ENCODE assay signal across 15 mouse cellular contexts in genomic region chr11:87720839-87721238, GRCm38 (mm10). TPM values are rescaled to one million over a fixed set of nuclear protein-coding genes. Genes with fewer than 3 reads are reported as not detected.
DNase-seq lines count a peak whose midpoint lies in the region; ATAC-seq and TF ChIP-seq lines count a peak whose summit lies in the region.
"Had no signal": no experiment of that assay in that cellular context is flagged by ENCODE, and none has a peak within 500 bp of the region (broad histone marks: within the 10 kb centered on the region; RNA-seq: fewer than 3 reads in every experiment).

No protein-coding gene starts in this region.

- 48% methylated on average over 9 of the region's 9 CpGs for WGBS in lung, embryonic 16.5 days
- 47% methylated on average over 9 of the region's 9 CpGs for WGBS in lung, adult 2 months
- 77% methylated on average over 9 of the region's 9 CpGs for WGBS in limb, embryonic 10.5 days
- 83% methylated on average over 9 of the region's 9 CpGs for WGBS in forebrain, embryonic 10.5 days

- H3K9ac ChIP-seq in lung, embryonic 16.5 days (ENCODE audit: low read length): no peak overlapping the region
- H3K9ac ChIP-seq: lung, embryonic 14.5 days; midbrain, embryonic 12.5 days; neural tube, embryonic 13.5 days had no signal

- H3K36me3 ChIP-seq in lung, embryonic 16.5 days (ENCODE audit: control insufficient read depth, insufficient read depth, low read length): peaks cover 7% of the 10 kb centered on the region; the same call in 1 of the 2 replicates
- no peaks in the 10 kb centered on the region for H3K36me3 ChIP-seq in limb, embryonic 10.5 days
- no peaks in the 10 kb centered on the region for H3K36me3 ChIP-seq in forebrain, embryonic 10.5 days (replicated peaks)
- H3K36me3 ChIP-seq: midbrain, embryonic 12.5 days; neural tube, embryonic 13.5 days had no signal

- H3K4me2 ChIP-seq in lung, embryonic 16.5 days (ENCODE audit: low read depth, low read length): no peak overlapping the region
- H3K4me2 ChIP-seq: lung, embryonic 14.5 days; midbrain, embryonic 12.5 days; neural tube, embryonic 13.5 days had no signal

- no peaks in the 10 kb centered on the region for H3K27me3 ChIP-seq in lung, embryonic 16.5 days (ENCODE audit: control insufficient read depth, insufficient read depth, low read depth, low read length)
- H3K27me3 ChIP-seq in limb, embryonic 10.5 days (ENCODE audit: low read depth, poor library complexity, severe bottlenecking): no peaks in the 10 kb centered on the region
- 0 out of 2 replicates have a peak, but pooled peaks cover 6% of the 10 kb centered on the region for H3K27me3 ChIP-seq in forebrain, embryonic 10.5 days (ENCODE audit: poor library complexity, severe bottlenecking)
- H3K27me3 ChIP-seq: midbrain, embryonic 12.5 days; neural tube, embryonic 13.5 days had no signal

- no peak overlapping the region for H3K4me3 ChIP-seq in lung, embryonic 16.5 days (ENCODE audit: low read length)
- no peak overlapping the region for H3K4me3 ChIP-seq in lung, adult 2 months (replicated peaks; ENCODE audit: extremely low read depth, low read depth, low read length)
- H3K4me3 ChIP-seq in limb, embryonic 10.5 days: no peak overlapping the region
- no peak overlapping the region for H3K4me3 ChIP-seq in forebrain, embryonic 10.5 days
- H3K4me3 ChIP-seq: erythroblast, embryonic 14.5 days; midbrain, embryonic 12.5 days; neural tube, embryonic 13.5 days had no signal

- peaks cover 9% of the 10 kb centered on the region for H3K4me1 ChIP-seq in lung, embryonic 16.5 days (replicated peaks; ENCODE audit: control insufficient read depth, insufficient read depth, low read length)
- H3K4me1 ChIP-seq in lung, adult 2 months (ENCODE audit: control insufficient read depth, insufficient read depth, low read length): no peaks in the 10 kb centered on the region
- H3K4me1 ChIP-seq in limb, embryonic 10.5 days: peaks cover 10% of the 10 kb centered on the region
- H3K4me1 ChIP-seq in forebrain, embryonic 10.5 days: peaks cover 22% of the 10 kb centered on the region

- TF ChIP-seq POLR2A in lung, adult 2 months (IDR thresholded peaks at IDR 0.05; ENCODE audit: borderline replicate concordance, extremely low read depth, low read depth, low read length): no peak

- 0 out of 2 replicates have a peak overlapping the region, but pooled peaks have one; percentile 9 for H3K27ac ChIP-seq in lung, embryonic 16.5 days (ENCODE audit: low read length)
- H3K27ac ChIP-seq in limb, embryonic 10.5 days: no peak overlapping the region
- no peak overlapping the region for H3K27ac ChIP-seq in forebrain, embryonic 10.5 days
- H3K27ac ChIP-seq: kidney, postnatal 0 days; midbrain, embryonic 12.5 days; neural tube, embryonic 13.5 days had no signal

- no peak for ATAC-seq in lung, embryonic 16.5 days (ENCODE audit: low read depth)

- H3K9me3 ChIP-seq in lung, embryonic 16.5 days (ENCODE audit: control insufficient read depth, low read length): no peaks in the 10 kb centered on the region
- H3K9me3 ChIP-seq in limb, embryonic 10.5 days (replicated peaks): no peaks in the 10 kb centered on the region
- no peaks in the 10 kb centered on the region for H3K9me3 ChIP-seq in forebrain, embryonic 10.5 days
- H3K9me3 ChIP-seq: midbrain, embryonic 12.5 days; neural tube, embryonic 13.5 days had no signal

- no peak for DNase-seq in lung, adult 2 months
- DNase-seq in CD8-positive naive resting alpha-beta T cell, adult 2 months (ENCODE audit: low read depth in 2 of 2, low spot score in 2 of 2): peak; percentile 74 to 80
- DNase-seq in naive thymus-derived CD4-positive, alpha-beta T cell, adult 2 months (ENCODE audit: low read depth): peak; percentile 91
- DNase-seq in thymus, postnatal 0 days (ENCODE audit: low spot score): peak; percentile 89
- DNase-seq in limb, embryonic 10.5 days (ENCODE audit: low spot score): no peak
- no peak for DNase-seq in forebrain, embryonic 10.5 days (ENCODE audit: extremely low spot score, low spot score)
- no peak for DNase-seq in adrenal gland, adult 18-20 months (ENCODE audit: low spot score in 2 of 2)
- DNase-seq: cerebellum, adult 18-20 months; left cerebral cortex, postnatal 4 days; lung, embryonic 14.5 days had no signal

- TF ChIP-seq CTCF in lung, adult 2 months (IDR thresholded peaks at IDR 0.05; ENCODE audit: insufficient read depth, low read length): no peak

RNA-seq across cellular contexts. Expression of gene Supt4a, which starts 16.5 kb away (rescaled TPM):
- 143 and 167 TPM in 2 replicates for polyA plus RNA-seq in lung, embryonic 16.5 days (2015; fragmentation: Nextera tagmentation; extraction: Ambion mirVana)
- polyA plus RNA-seq in lung, adult 2 months (2012; rRNA removed): 44.7 and 73.4 TPM in 2 replicates
- polyA plus RNA-seq in thymus, postnatal 0 days (2015; fragmentation: Nextera tagmentation; extraction: Ambion mirVana): 425 and 454 TPM in 2 replicates
- 187 and 191 TPM in 2 replicates for polyA plus RNA-seq in limb, embryonic 10.5 days (2016; fragmentation: Nextera tagmentation; extraction: Ambion mirVana)
- polyA plus RNA-seq in forebrain, embryonic 10.5 days (2016; fragmentation: Nextera tagmentation; extraction: Ambion mirVana): 153 and 160 TPM in 2 replicates
- 10 to 100 TPM; 65.5 to 72.4 TPM for total RNA-seq in adrenal gland, adult 18-20 months (2021)

RNA-seq across cellular contexts. Expression of gene Tspoap1, which starts 39.5 kb away (rescaled TPM):
- 1.6 and 2.3 TPM in 2 replicates for polyA plus RNA-seq in lung, embryonic 16.5 days (2015; fragmentation: Nextera tagmentation; extraction: Ambion mirVana)
- polyA plus RNA-seq in lung, adult 2 months (2012; rRNA removed): 5.8 TPM in 2 replicates
- 2.6 and 4.0 TPM in 2 replicates for polyA plus RNA-seq in thymus, postnatal 0 days (2015; fragmentation: Nextera tagmentation; extraction: Ambion mirVana)
- 0.74 and 2.9 TPM in 2 replicates for polyA plus RNA-seq in limb, embryonic 10.5 days (2016; fragmentation: Nextera tagmentation; extraction: Ambion mirVana)
- polyA plus RNA-seq in forebrain, embryonic 10.5 days (2016; fragmentation: Nextera tagmentation; extraction: Ambion mirVana): 11.0 and 11.1 TPM in 2 replicates
- total RNA-seq in adrenal gland, adult 18-20 months (2021): 1 to 10 TPM; 7.6 to 9.5 TPM

RNA-seq across cellular contexts. Expression of gene Rnf43, which starts 58.3 kb away (rescaled TPM):
- polyA plus RNA-seq in lung, embryonic 16.5 days (2015; fragmentation: Nextera tagmentation; extraction: Ambion mirVana): 15.8 and 16.5 TPM in 2 replicates
- 10.5 and 12.6 TPM in 2 replicates for polyA plus RNA-seq in lung, adult 2 months (2012; rRNA removed)
- 5.2 and 6.8 TPM in 2 replicates for polyA plus RNA-seq in thymus, postnatal 0 days (2015; fragmentation: Nextera tagmentation; extraction: Ambion mirVana)
- polyA plus RNA-seq in limb, embryonic 10.5 days (2016; fragmentation: Nextera tagmentation; extraction: Ambion mirVana): 1.9 and 2.2 TPM in 2 replicates
- 1.1 and 1.9 TPM in 2 replicates for polyA plus RNA-seq in forebrain, embryonic 10.5 days (2016; fragmentation: Nextera tagmentation; extraction: Ambion mirVana)
- total RNA-seq in adrenal gland, adult 18-20 months (2021): 1 to 10 TPM; 4.7 to 5.1 TPM

Comparison
In these comparisons a context has a peak if more than half of its experiments do, and no peak if none do; other contexts are left out.
1. DNase-seq: peak in CD8-positive naive resting alpha-beta T cell, adult 2 months (2 of 2), naive thymus-derived CD4-positive, alpha-beta T cell, adult 2 months (single experiment) and thymus, postnatal 0 days (single experiment); none in lung, adult 2 months (single experiment), limb, embryonic 10.5 days (single experiment), forebrain, embryonic 10.5 days (single experiment) and adrenal gland, adult 18-20 months (0 of 2).